Mouse (Mus musculus): ENCODE measurements at regions not wholly inside any gene's neighbourhood (a gene's known extent, or its start where the extent isn't known, plus 50 kb on each side); places are given as distances from the start of the nearest gene placed in this dataset.

GRCm38 (mm10) chr16:95794876-95795275 is 93.0 kb downstream of the Ets2 start:
- WGBS, result 85% methylated on average over 8 of the region's 8 CpGs

GRCm38 (mm10) chr16:95794281-95794727 is 92.4 kb downstream of the Ets2 start:
- 91% methylated on average over 10 of the region's 10 CpGs for WGBS
- DNase-seq, result no peak

More at GRCm38 (mm10) chr16:95794876-95795275, 93.0 kb downstream of the Ets2 start:
- Histone ChIP-seq H3K4me1 (ENCODE audit: control insufficient read depth, insufficient read depth, low read length) (no peaks in the 10 kb centered on the region; the same call in 1 of the 2 replicates), H3K4me3 (replicated peaks; ENCODE audit: insufficient read depth, low read depth, low read length) (no peak overlapping the region), H3K27ac (ENCODE audit: insufficient read depth, low read length) (no peak overlapping the region), H3K27me3 (ENCODE audit: control insufficient read depth, insufficient read depth, low read length) (no peaks in the 10 kb centered on the region)
- no peak for DNase-seq
- no peak for TF ChIP-seq POLR2A (IDR thresholded peaks at IDR 0.05; ENCODE audit: borderline replicate concordance, insufficient read depth, low read length)
- no peak for TF ChIP-seq CTCF (IDR thresholded peaks at IDR 0.05; ENCODE audit: borderline replicate concordance, insufficient read depth, low read depth, low read length)

GRCm38 (mm10) chr16:95790691-95791090 is 88.8 kb downstream of the Ets2 start:
- Histone ChIP-seq H3K27me3 (ENCODE audit: control insufficient read depth, insufficient read depth, low read length) (no peaks in the 10 kb centered on the region), H3K4me1 (ENCODE audit: control insufficient read depth, insufficient read depth, low read length) (no peaks in the 10 kb centered on the region), H3K4me3 (replicated peaks; ENCODE audit: insufficient read depth, low read depth, low read length) (no peak overlapping the region), H3K27ac (ENCODE audit: insufficient read depth, low read length) (no peak overlapping the region)
- WGBS, result 94% methylated on average over 4 of the region's 4 CpGs
- no peak for DNase-seq
- TF ChIP-seq CTCF (IDR thresholded peaks at IDR 0.05; ENCODE audit: borderline replicate concordance, insufficient read depth, low read depth, low read length) (no peak), POLR2A (IDR thresholded peaks at IDR 0.05; ENCODE audit: borderline replicate concordance, insufficient read depth, low read length) (no peak)

More at GRCm38 (mm10) chr16:95794281-95794727, 92.4 kb downstream of the Ets2 start:
- Histone ChIP-seq H3K27ac (ENCODE audit: insufficient read depth, low read length) (no peak overlapping the region), H3K4me3 (replicated peaks; ENCODE audit: insufficient read depth, low read depth, low read length) (no peak overlapping the region), H3K27me3 (ENCODE audit: control insufficient read depth, insufficient read depth, low read length) (no peaks in the 10 kb centered on the region), H3K4me1 (ENCODE audit: control insufficient read depth, insufficient read depth, low read length) (no peaks in the 10 kb centered on the region)
- TF ChIP-seq CTCF (IDR thresholded peaks at IDR 0.05; ENCODE audit: borderline replicate concordance, insufficient read depth, low read depth, low read length), result no peak
- no peak for TF ChIP-seq POLR2A (IDR thresholded peaks at IDR 0.05; ENCODE audit: borderline replicate concordance, insufficient read depth, low read length)

GRCm38 (mm10) chr16:95789548-95789947 is 87.7 kb downstream of the Ets2 start:
- Histone ChIP-seq H3K27ac (ENCODE audit: insufficient read depth, low read length) (no peak overlapping the region), H3K4me1 (ENCODE audit: control insufficient read depth, insufficient read depth, low read length) (no peaks in the 10 kb centered on the region), H3K4me3 (replicated peaks; ENCODE audit: insufficient read depth, low read depth, low read length) (no peak overlapping the region), H3K27me3 (ENCODE audit: control insufficient read depth, insufficient read depth, low read length) (no peaks in the 10 kb centered on the region)
- TF ChIP-seq POLR2A (IDR thresholded peaks at IDR 0.05; ENCODE audit: borderline replicate concordance, insufficient read depth, low read length) (no peak), CTCF (IDR thresholded peaks at IDR 0.05; ENCODE audit: borderline replicate concordance, insufficient read depth, low read depth, low read length) (no peak)
- no peak for DNase-seq

GRCm38 (mm10) chr16:95781681-95782080 is 79.8 kb downstream of the Ets2 start:
- no peak for TF ChIP-seq POLR2A (IDR thresholded peaks at IDR 0.05; ENCODE audit: borderline replicate concordance, insufficient read depth, low read length)
- 90% methylated on average over 5 of the region's 5 CpGs for WGBS
- H3K27ac ChIP-seq (ENCODE audit: insufficient read depth, low read length), result no peak overlapping the region

GRCm38 (mm10) chr16:95780431-95780830 is 78.6 kb downstream of the Ets2 start:
- no peak overlapping the region for H3K27ac ChIP-seq (ENCODE audit: insufficient read depth, low read length)
- no peaks in the 10 kb centered on the region; the same call in 1 of the 2 replicates for H3K27me3 ChIP-seq (ENCODE audit: control insufficient read depth, insufficient read depth, low read length)
- no peak overlapping the region for H3K4me3 ChIP-seq (replicated peaks; ENCODE audit: insufficient read depth, low read depth, low read length)
- no peak for TF ChIP-seq POLR2A (IDR thresholded peaks at IDR 0.05; ENCODE audit: borderline replicate concordance, insufficient read depth, low read length)
- TF ChIP-seq CTCF (IDR thresholded peaks at IDR 0.05; ENCODE audit: borderline replicate concordance, insufficient read depth, low read depth, low read length), result no peak
- 85% methylated on average over 2 of the region's 2 CpGs for WGBS
- no peaks in the 10 kb centered on the region for H3K4me1 ChIP-seq (ENCODE audit: control insufficient read depth, insufficient read depth, low read length)
- no peak for DNase-seq

More at GRCm38 (mm10) chr16:95781681-95782080, 79.8 kb downstream of the Ets2 start:
- H3K4me1 ChIP-seq (ENCODE audit: control insufficient read depth, insufficient read depth, low read length), result no peaks in the 10 kb centered on the region
- H3K4me3 ChIP-seq (replicated peaks; ENCODE audit: insufficient read depth, low read depth, low read length), result no peak overlapping the region
- DNase-seq, result no peak
- H3K27me3 ChIP-seq (ENCODE audit: control insufficient read depth, insufficient read depth, low read length), result no peaks in the 10 kb centered on the region; the same call in 1 of the 2 replicates

- H3K27ac ChIP-seq (ENCODE audit: insufficient read depth, low read length), result no peak overlapping the region
- H3K27me3 ChIP-seq (ENCODE audit: control insufficient read depth, insufficient read depth, low read length), result no peaks in the 10 kb centered on the region; the same call in 1 of the 2 replicates
- 93% methylated on average over 6 of the region's 6 CpGs for WGBS
- H3K4me3 ChIP-seq (replicated peaks; ENCODE audit: insufficient read depth, low read depth, low read length), result no peak overlapping the region
- DNase-seq, result no peak
- H3K4me1 ChIP-seq (ENCODE audit: control insufficient read depth, insufficient read depth, low read length), result no peaks in the 10 kb centered on the region
- TF ChIP-seq POLR2A (IDR thresholded peaks at IDR 0.05; ENCODE audit: borderline replicate concordance, insufficient read depth, low read length) (no peak), CTCF (IDR thresholded peaks at IDR 0.05; ENCODE audit: borderline replicate concordance, insufficient read depth, low read depth, low read length) (no peak)
These were observed 77.2 kb downstream of the Ets2 start for GRCm38 (mm10) chr16:95778845-95779722.

GRCm38 (mm10) chr16:95778173-95778572 is 76.3 kb downstream of the Ets2 start:
- Histone ChIP-seq H3K4me3 (replicated peaks; ENCODE audit: insufficient read depth, low read depth, low read length) (no peak overlapping the region), H3K27ac (ENCODE audit: insufficient read depth, low read length) (no peak overlapping the region), H3K27me3 (ENCODE audit: control insufficient read depth, insufficient read depth, low read length) (no peaks in the 10 kb centered on the region; the same call in 1 of the 2 replicates), H3K4me1 (ENCODE audit: control insufficient read depth, insufficient read depth, low read length) (peaks cover 1% of the 10 kb centered on the region; the same call in 1 of the 2 replicates)
- no peak for DNase-seq
- TF ChIP-seq CTCF (IDR thresholded peaks at IDR 0.05; ENCODE audit: borderline replicate concordance, insufficient read depth, low read depth, low read length) (no peak), POLR2A (IDR thresholded peaks at IDR 0.05; ENCODE audit: borderline replicate concordance, insufficient read depth, low read length) (no peak)
- 69% methylated on average over 4 of the region's 4 CpGs for WGBS
